Mouse (Mus musculus) heart, postnatal 0 days (tissue): Measurements from ENCODE around the gene Armh3. TPM values are rescaled to one million over a fixed set of nuclear protein-coding genes. Genes with fewer than 3 reads are reported as not detected.

Source experiments
- ATAC-seq: fragments of 200-750 bp; cut with Nextera tagmentation; 2 replicates; pipeline ENCODE4 v1.8.0; 2017; ENCODE audit warnings: low read depth, moderate number of reproducible peaks, moderate library complexity; ENCODE audit not compliant: insufficient read depth
- DNase-seq: peaks from one replicate; pipeline ENCODE4 v3.0.0-alpha.2; 2016; ENCODE audit warnings: low spot score
- H3K27ac ChIP-seq: fragments of 300-500 bp; sonication (generic); 2 replicates; pipeline ENCODE4 v1.5.1; 2014; ENCODE audit warnings: low read depth, mild to moderate bottlenecking
- H3K27me3 ChIP-seq: fragments of 300-500 bp; sonication (generic); 2 replicates; pipeline ENCODE4 v1.6.1; 2014; ENCODE audit warnings: low read length, mixed read lengths; ENCODE audit not compliant: control insufficient read depth, insufficient read depth
- H3K36me3 ChIP-seq: fragments of 300-500 bp; sonication (generic); replicated peaks from 2 replicates; pipeline ENCODE4 v1.6.1; 2014; ENCODE audit warnings: low read length, mixed read lengths; ENCODE audit not compliant: control insufficient read depth, insufficient read depth
- H3K4me1 ChIP-seq: fragments of 300-500 bp; sonication (generic); 2 replicates; pipeline ENCODE4 v1.6.1; 2014; ENCODE audit warnings: antibody characterized with exemption; ENCODE audit not compliant: control insufficient read depth, insufficient read depth
- H3K4me2 ChIP-seq: fragments of 300-500 bp; sonication (generic); 2 replicates; pipeline ENCODE4 v1.6.1; 2014; ENCODE audit warnings: low read depth, mild to moderate bottlenecking, low read length, moderate library complexity
- H3K4me3 ChIP-seq: fragments of 300-500 bp; sonication (generic); 2 replicates; pipeline ENCODE4 v1.5.1; 2014; ENCODE audit warnings: low read depth, low read length
- H3K9ac ChIP-seq: fragments of 300-500 bp; sonication (generic); replicated peaks from 2 replicates; pipeline ENCODE4 v1.6.1; 2014; ENCODE audit warnings: low read depth, low read length, mixed read lengths
- H3K9me3 ChIP-seq: fragments of 300-500 bp; sonication (generic); replicated peaks from 2 replicates; pipeline ENCODE4 v1.6.1; 2016; ENCODE audit warnings: low read length; ENCODE audit not compliant: control insufficient read depth
- CTCF ChIP-seq: IDR thresholded peaks from 2 replicates; pipeline ENCODE4 v1.5.1; 2016; ENCODE audit warnings: antibody characterized with exemption, control low read depth, low read depth
- EP300 ChIP-seq: IDR thresholded peaks from 2 replicates; pipeline ENCODE4 v1.6.1; 2016; ENCODE audit warnings: antibody characterized with exemption, low read depth
- WGBS: fragments of 180-500 bp; shearing (Covaris S2); extraction: QIAGEN DNeasy Blood & Tissue Kit; methylation state at CpG from one replicate; pipeline ENCODE4 v1.1.7; 2014; 5-methylcytosine and 5-hydroxymethylcytosine counted together
- polyA plus RNA-seq: library from polyadenylated mRNA; unstranded; fragments of >200 nt; fragmentation: Nextera tagmentation; extraction: Ambion mirVana; gene quantifications from 2 replicates; pipeline ENCODE4 v1.2.1, GENCODE M21; 2015
- total RNA-seq: library from RNA; depleted of rRNA; stranded (reverse); fragments of >200 nt; gene quantifications from 2 replicates; pipeline ENCODE4 v1.2.3, GENCODE M21; 2014; ENCODE audit warnings: low replicate concordance

The Armh3 gene
- total and polyA plus RNA-seq, 2 experiments from 2014 or later: 11.1 to 11.4 TPM

- Histone ChIP-seq H3K27me3 (no peaks in the 10 kb centered on the region), H3K27ac (no peak overlapping the region), H3K4me3 (no peak overlapping the region), H3K9me3 (no peaks in the 10 kb centered on the region), H3K4me1 (no peaks in the 10 kb centered on the region), H3K4me2 (no peak overlapping the region), H3K9ac (no peak overlapping the region), H3K36me3 (no peaks in the 10 kb centered on the region)
- TF ChIP-seq CTCF: no peak
- TF ChIP-seq EP300: no peak
- 69% methylated on average over 2 of the region's 2 CpGs for WGBS
- DNase-seq (no peak), ATAC-seq (no peak)
Observed at GRCm38 (mm10) chr19:46016023-46016422, 17.7 kb upstream of the Armh3 start.

GRCm38 (mm10) chr19:46014572-46015178 lies 16.4 kb upstream of the Armh3 start:
- H3K4me1 ChIP-seq: no peaks in the 10 kb centered on the region
- 28% methylated on average over 12 of the region's 12 CpGs for WGBS
- ATAC-seq: peak; percentile 89

GRCm38 (mm10) chr19:46005680-46006079 lies 7.4 kb upstream of the Armh3 start:
- ATAC-seq: no peak
- Histone ChIP-seq H3K9ac (no peak overlapping the region), H3K4me3 (no peak overlapping the region), H3K27me3 (no peaks in the 10 kb centered on the region), H3K27ac (no peak overlapping the region), H3K4me2 (no peak overlapping the region), H3K4me1 (peaks cover 11% of the 10 kb centered on the region), H3K9me3 (no peaks in the 10 kb centered on the region), H3K36me3 (0 out of 2 replicates have a peak, but pooled peaks cover 7% of the 10 kb centered on the region)
- no peak for DNase-seq
- no peak for TF ChIP-seq CTCF
- TF ChIP-seq EP300: no peak
- WGBS: 72% methylated on average over 7 of the region's 7 CpGs

More at GRCm38 (mm10) chr19:46014572-46015178, 16.4 kb upstream of the Armh3 start:
- no peak overlapping the region for H3K27ac ChIP-seq
- no peaks in the 10 kb centered on the region for H3K9me3 ChIP-seq
- no peak overlapping the region for H3K4me2 ChIP-seq
- TF ChIP-seq EP300 (peak; percentile 66), CTCF (peak; percentile 96)
- no peaks in the 10 kb centered on the region for H3K36me3 ChIP-seq
- DNase-seq: peak; percentile 85
- no peak overlapping the region for H3K9ac ChIP-seq
- H3K27me3 ChIP-seq: no peaks in the 10 kb centered on the region
- H3K4me3 ChIP-seq: no peak overlapping the region

- WGBS: 83% methylated on average over 17 of the region's 17 CpGs
- H3K4me1 ChIP-seq: peaks cover 11% of the 10 kb centered on the region
- ATAC-seq (no peak), DNase-seq (no peak)
- H3K9ac ChIP-seq: no peak overlapping the region
- H3K27me3 ChIP-seq: no peaks in the 10 kb centered on the region
- TF ChIP-seq CTCF (no peak), EP300 (no peak)
- 0 out of 2 replicates have a peak, but pooled peaks cover 7% of the 10 kb centered on the region for H3K36me3 ChIP-seq
- H3K27ac ChIP-seq: no peak overlapping the region
- H3K4me3 ChIP-seq: no peak overlapping the region
- no peaks in the 10 kb centered on the region for H3K9me3 ChIP-seq
- no peak overlapping the region; the same call in 1 of the 2 replicates for H3K4me2 ChIP-seq
Observed at GRCm38 (mm10) chr19:46004814-46005466, 6.7 kb upstream of the Armh3 start.

DNA sequence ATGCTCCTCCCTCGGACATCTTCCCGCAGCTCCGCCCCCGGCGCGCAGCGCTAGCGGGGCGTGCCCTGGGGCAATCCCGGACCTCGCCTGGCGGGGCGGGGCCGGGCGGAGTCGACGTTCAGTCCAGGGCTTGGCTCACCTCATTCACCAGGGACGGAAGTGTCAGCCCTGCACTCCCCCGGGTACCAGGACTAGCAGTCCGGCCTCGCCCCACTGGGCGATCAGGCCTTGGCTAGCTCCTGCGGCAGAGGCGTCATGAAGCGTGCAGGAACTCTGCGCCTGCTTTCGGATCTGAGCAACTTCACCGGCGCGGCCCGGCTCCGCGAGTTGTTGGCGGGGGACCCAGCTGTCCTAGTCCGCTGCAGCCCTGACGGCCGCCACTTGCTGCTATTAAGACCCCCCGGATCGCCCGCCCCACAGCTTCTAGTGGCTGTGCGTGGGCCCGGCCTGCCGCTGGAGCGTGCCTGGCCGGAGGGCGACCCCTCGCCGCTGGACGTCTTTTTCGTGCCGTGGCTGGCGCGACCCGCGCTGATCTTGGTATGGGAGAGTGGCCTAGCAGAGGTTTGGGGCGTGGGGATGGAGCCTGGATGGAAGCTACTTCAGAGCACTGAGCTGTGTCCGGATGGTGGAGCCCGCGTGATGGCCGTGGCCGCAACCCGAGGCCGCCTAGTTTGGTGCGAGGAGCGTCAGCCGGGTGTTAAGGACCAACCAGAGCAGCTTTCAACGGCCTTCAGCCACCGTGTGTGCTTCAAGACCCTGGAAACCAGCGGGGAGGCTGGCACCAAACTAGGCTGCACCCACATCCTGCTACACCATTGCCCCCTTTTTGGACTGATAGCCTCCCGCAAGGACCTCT lies 5.3 kb upstream of the Armh3 start, which contains the start of gene Hps6:
TSS of gene Hps6 (plus strand) at position 138 of the 856 bp plus-strand sequence.
- Histone ChIP-seq H3K27ac (peak within 1 kb of the TSS; percentile 74), H3K27me3 (no peaks in the 10 kb centered on the region), H3K9ac (peak within 1 kb of the TSS; percentile 64), H3K4me3 (peak within 1 kb of the TSS; percentile 62), H3K36me3 (0 out of 2 replicates have a peak, but pooled peaks cover 7% of the 10 kb centered on the region), H3K4me2 (peak within 1 kb of the TSS; percentile 95), H3K4me1 (peaks cover 11% of the 10 kb centered on the region), H3K9me3 (no peaks in the 10 kb centered on the region)
- WGBS: under 1% methylated on average over 69 of the region's 70 CpGs
- DNase-seq (peak; percentile 85), ATAC-seq (peak; percentile 92)
- TF ChIP-seq EP300: no peak; the same call in 1 of the 2 replicates
- TF ChIP-seq CTCF: 0 out of 2 replicates have a peak, but pooled peaks have one; percentile 2
